Mouse (Mus musculus): ENCODE measurements around the gene Nrf1. TPM values are rescaled to one million over a fixed set of nuclear protein-coding genes. Genes with fewer than 3 reads are reported as not detected.

The Nrf1 gene
- polyA plus RNA-seq, 1 experiment from 2014 or later = 61.7 TPM

GRCm38 (mm10) chr6:30091221-30091620, 43.4 kb downstream of the Nrf1 start:
- Histone ChIP-seq H3K4me3 (no peak overlapping the region), H3K27me3 (ENCODE audit: insufficient read depth, poor library complexity, severe bottlenecking) (no peaks in the 10 kb centered on the region), H3K9me3 (no peaks in the 10 kb centered on the region), H3K27ac (no peak overlapping the region), H3K36me3 (peaks cover 37% of the 10 kb centered on the region), H3K4me1 (no peaks in the 10 kb centered on the region)
- DNase-seq (ENCODE audit: low spot score) = no peak
- WGBS = 77% methylated on average over 4 of the region's 4 CpGs

GRCm38 (mm10) chr6:30092816-30093215, 45.0 kb downstream of the Nrf1 start:
- Histone ChIP-seq H3K4me1 (no peaks in the 10 kb centered on the region), H3K27ac (no peak overlapping the region), H3K36me3 (peaks cover 52% of the 10 kb centered on the region), H3K9me3 (no peaks in the 10 kb centered on the region), H3K4me3 (no peak overlapping the region), H3K27me3 (ENCODE audit: insufficient read depth, poor library complexity, severe bottlenecking) (no peaks in the 10 kb centered on the region)
- WGBS = 93% methylated on average over 6 of the region's 6 CpGs
- DNase-seq (ENCODE audit: low spot score) = no peak

- H3K36me3 ChIP-seq = peaks cover 76% of the 10 kb centered on the region
- no peaks in the 10 kb centered on the region for H3K9me3 ChIP-seq
- no peak overlapping the region for H3K4me3 ChIP-seq
- no peaks in the 10 kb centered on the region for H3K4me1 ChIP-seq
- no peak overlapping the region for H3K27ac ChIP-seq
- no peak for DNase-seq (ENCODE audit: low spot score)
- no peaks in the 10 kb centered on the region for H3K27me3 ChIP-seq (ENCODE audit: insufficient read depth, poor library complexity, severe bottlenecking)
- 86% methylated on average over 12 of the region's 12 CpGs for WGBS
Measured at GRCm38 (mm10) chr6:30101773-30102415, 54.1 kb downstream of the Nrf1 start.

- H3K36me3 ChIP-seq = peaks cover 67% of the 10 kb centered on the region
- H3K27ac ChIP-seq = no peak overlapping the region
- H3K27me3 ChIP-seq (ENCODE audit: insufficient read depth, poor library complexity, severe bottlenecking) = no peaks in the 10 kb centered on the region
- WGBS = 92% methylated on average over 2 of the region's 2 CpGs
- H3K4me3 ChIP-seq = no peak overlapping the region
- H3K9me3 ChIP-seq = no peaks in the 10 kb centered on the region
- no peak for DNase-seq (ENCODE audit: low spot score)
- no peaks in the 10 kb centered on the region for H3K4me1 ChIP-seq
Measured at GRCm38 (mm10) chr6:30106091-30106490, 58.3 kb downstream of the Nrf1 start.

- Histone ChIP-seq H3K36me3 (peaks cover 65% of the 10 kb centered on the region), H3K4me3 (no peak overlapping the region), H3K9me3 (no peaks in the 10 kb centered on the region), H3K27ac (no peak overlapping the region), H3K4me1 (no peaks in the 10 kb centered on the region), H3K27me3 (ENCODE audit: insufficient read depth, poor library complexity, severe bottlenecking) (no peaks in the 10 kb centered on the region)
- no peak for DNase-seq (ENCODE audit: low spot score)
- 75% methylated on average over 2 of the region's 2 CpGs for WGBS
Measured at GRCm38 (mm10) chr6:30107456-30107855, 59.7 kb downstream of the Nrf1 start.

- no peak overlapping the region for H3K4me3 ChIP-seq
- no peak for DNase-seq (ENCODE audit: low spot score)
- no peaks in the 10 kb centered on the region for H3K9me3 ChIP-seq
- peaks cover 62% of the 10 kb centered on the region for H3K36me3 ChIP-seq
- no peaks in the 10 kb centered on the region for H3K27me3 ChIP-seq (ENCODE audit: insufficient read depth, poor library complexity, severe bottlenecking)
- H3K4me1 ChIP-seq = no peaks in the 10 kb centered on the region
- WGBS = 81% methylated on average over 10 of the region's 10 CpGs
- no peak overlapping the region for H3K27ac ChIP-seq
Measured at GRCm38 (mm10) chr6:30109820-30110502, 62.2 kb downstream of the Nrf1 start.

- no peak for DNase-seq (ENCODE audit: low spot score)
- H3K4me1 ChIP-seq = no peaks in the 10 kb centered on the region
- no peak overlapping the region for H3K27ac ChIP-seq
- H3K9me3 ChIP-seq = no peaks in the 10 kb centered on the region
- 95% methylated on average over 4 of the region's 4 CpGs for WGBS
- peaks cover 78% of the 10 kb centered on the region for H3K36me3 ChIP-seq
- no peaks in the 10 kb centered on the region for H3K27me3 ChIP-seq (ENCODE audit: insufficient read depth, poor library complexity, severe bottlenecking)
- no peak overlapping the region for H3K4me3 ChIP-seq
Measured at GRCm38 (mm10) chr6:30112349-30113132, 64.8 kb downstream of the Nrf1 start.

GRCm38 (mm10) chr6:30114101-30114500, 66.3 kb downstream of the Nrf1 start:
- Histone ChIP-seq H3K4me1 (0 out of 2 replicates have a peak, but pooled peaks cover 3% of the 10 kb centered on the region), H3K4me3 (no peak overlapping the region), H3K27ac (no peak overlapping the region), H3K27me3 (ENCODE audit: insufficient read depth, poor library complexity, severe bottlenecking) (no peaks in the 10 kb centered on the region), H3K9me3 (no peaks in the 10 kb centered on the region), H3K36me3 (peaks cover 87% of the 10 kb centered on the region)
- 85% methylated on average over 2 of the region's 2 CpGs for WGBS
- DNase-seq (ENCODE audit: low spot score) = no peak

- WGBS = 88% methylated on average over 2 of the region's 2 CpGs
- DNase-seq (ENCODE audit: low spot score) = no peak
- Histone ChIP-seq H3K4me3 (no peak overlapping the region), H3K36me3 (peaks cover 80% of the 10 kb centered on the region), H3K4me1 (0 out of 2 replicates have a peak, but pooled peaks cover 3% of the 10 kb centered on the region), H3K9me3 (no peaks in the 10 kb centered on the region), H3K27ac (no peak overlapping the region), H3K27me3 (ENCODE audit: insufficient read depth, poor library complexity, severe bottlenecking) (no peaks in the 10 kb centered on the region)
Measured at GRCm38 (mm10) chr6:30121152-30121551, 73.4 kb downstream of the Nrf1 start.

GRCm38 (mm10) chr6:30121600-30121999, 73.8 kb downstream of the Nrf1 start:
- Histone ChIP-seq H3K36me3 (peaks cover 79% of the 10 kb centered on the region), H3K4me1 (0 out of 2 replicates have a peak, but pooled peaks cover 3% of the 10 kb centered on the region), H3K9me3 (no peaks in the 10 kb centered on the region), H3K4me3 (no peak overlapping the region), H3K27me3 (ENCODE audit: insufficient read depth, poor library complexity, severe bottlenecking) (no peaks in the 10 kb centered on the region), H3K27ac (no peak overlapping the region)
- no peak for DNase-seq (ENCODE audit: low spot score)
- WGBS = 95% methylated on average over 1 of the region's 1 CpGs

GRCm38 (mm10) chr6:30123391-30123790, 75.6 kb downstream of the Nrf1 start:
- H3K4me1 ChIP-seq = 0 out of 2 replicates have a peak, but pooled peaks cover 3% of the 10 kb centered on the region
- no peak overlapping the region for H3K27ac ChIP-seq
- peaks cover 80% of the 10 kb centered on the region for H3K36me3 ChIP-seq
- no peaks in the 10 kb centered on the region for H3K9me3 ChIP-seq
- no peak for DNase-seq (ENCODE audit: low spot score)
- WGBS = 77% methylated on average over 1 of the region's 1 CpGs
- no peak overlapping the region for H3K4me3 ChIP-seq
- H3K27me3 ChIP-seq (ENCODE audit: insufficient read depth, poor library complexity, severe bottlenecking) = no peaks in the 10 kb centered on the region

GRCm38 (mm10) chr6:30126060-30126459, 78.3 kb downstream of the Nrf1 start:
- Histone ChIP-seq H3K4me3 (no peak overlapping the region), H3K36me3 (peaks cover 71% of the 10 kb centered on the region), H3K9me3 (no peaks in the 10 kb centered on the region), H3K4me1 (no peaks in the 10 kb centered on the region), H3K27me3 (ENCODE audit: insufficient read depth, poor library complexity, severe bottlenecking) (no peaks in the 10 kb centered on the region), H3K27ac (no peak overlapping the region)
- no peak for DNase-seq (ENCODE audit: low spot score)
- WGBS = 91% methylated on average over 7 of the region's 7 CpGs

GRCm38 (mm10) chr6:30126766-30127165, 79.0 kb downstream of the Nrf1 start:
- no peaks in the 10 kb centered on the region for H3K4me1 ChIP-seq
- no peak overlapping the region for H3K4me3 ChIP-seq
- H3K27ac ChIP-seq = no peak overlapping the region
- 92% methylated on average over 9 of the region's 9 CpGs for WGBS
- no peaks in the 10 kb centered on the region for H3K27me3 ChIP-seq (ENCODE audit: insufficient read depth, poor library complexity, severe bottlenecking)
- H3K36me3 ChIP-seq = peaks cover 68% of the 10 kb centered on the region
- DNase-seq (ENCODE audit: low spot score) = no peak
- no peaks in the 10 kb centered on the region for H3K9me3 ChIP-seq

Measured in heart, embryonic 10.5 days (tissue).